Mouse (Mus musculus) limb, embryonic 15.5 days (tissue): ENCODE measurements at regions not wholly inside any gene's neighbourhood (a gene's known extent, or its start where the extent isn't known, plus 50 kb on each side); places are given as distances from the start of the nearest gene placed in this dataset.

Experiments
- ATAC-seq: fragments of 200-750 bp; cut with Nextera tagmentation; 2 replicates; pipeline ENCODE4 v1.8.0; 2017; ENCODE audit warnings: low read depth, moderate TSS enrichment; ENCODE audit not compliant: insufficient number of reproducible peaks, low FRiP score, low TSS enrichment
- H3K27ac ChIP-seq: fragments of 300-500 bp; sonication (generic); 2 replicates; pipeline ENCODE4 v1.5.1; 2015; ENCODE audit warnings: moderate library complexity, mild to moderate bottlenecking, inconsistent platforms
- H3K27me3 ChIP-seq: fragments of 300-500 bp; sonication (generic); 2 replicates; pipeline ENCODE4 v1.6.1; 2015; ENCODE audit warnings: inconsistent platforms
- H3K36me3 ChIP-seq: fragments of 300-500 bp; sonication (generic); 2 replicates; pipeline ENCODE4 v1.6.1; 2015; ENCODE audit warnings: inconsistent platforms
- H3K4me1 ChIP-seq: fragments of 300-500 bp; sonication (generic); 2 replicates; pipeline ENCODE4 v1.6.1; 2015; ENCODE audit warnings: inconsistent platforms
- H3K4me2 ChIP-seq: fragments of 300-500 bp; sonication (generic); 2 replicates; pipeline ENCODE4 v1.6.1; 2015; ENCODE audit warnings: mild to moderate bottlenecking, inconsistent platforms
- H3K4me3 ChIP-seq: fragments of 300-500 bp; sonication (generic); 2 replicates; pipeline ENCODE4 v1.5.1; 2015; ENCODE audit warnings: mild to moderate bottlenecking, inconsistent platforms
- H3K9ac ChIP-seq: fragments of 300-500 bp; sonication (generic); 2 replicates; pipeline ENCODE4 v1.6.1; 2015; ENCODE audit warnings: inconsistent platforms
- H3K9me3 ChIP-seq: fragments of 300-500 bp; sonication (generic); 2 replicates; pipeline ENCODE4 v1.6.1; 2016; ENCODE audit warnings: inconsistent platforms
- WGBS: fragments of 180-500 bp; shearing (Covaris S2); methylation state at CpG from one replicate; pipeline ENCODE4 v1.1.7; 2015; 5-methylcytosine and 5-hydroxymethylcytosine counted together

DNA sequence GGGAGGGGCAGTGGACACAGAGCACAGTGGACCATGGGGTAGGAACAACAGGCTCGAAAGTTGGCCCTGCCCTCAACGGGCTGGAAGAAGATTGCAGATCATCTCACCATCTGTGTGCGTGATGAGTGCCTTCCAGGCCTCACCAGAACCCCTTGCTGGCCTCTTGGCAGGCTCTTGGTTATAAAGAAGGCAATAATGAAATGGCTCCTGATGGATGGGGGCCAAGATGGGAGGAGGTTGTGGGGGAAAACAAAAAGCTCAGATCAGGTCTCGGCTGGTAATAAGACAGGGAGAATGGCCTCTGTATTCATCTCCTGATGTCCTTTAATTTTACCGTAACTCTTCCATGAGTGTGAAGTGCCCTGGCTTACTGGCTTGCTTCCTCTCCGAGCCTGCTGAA is 189.1 kb downstream of the Dyrk2 start:
- peaks cover 8% of the 10 kb centered on the region; the same call in 1 of the 2 replicates for H3K4me1 ChIP-seq
- no peak overlapping the region for H3K4me3 ChIP-seq
- ATAC-seq, result no peak
- WGBS, result 62% methylated on average over 6 of the region's 6 CpGs
- no peaks in the 10 kb centered on the region for H3K9me3 ChIP-seq
- H3K27ac ChIP-seq, result no peak overlapping the region
- no peaks in the 10 kb centered on the region for H3K27me3 ChIP-seq
- no peak overlapping the region for H3K4me2 ChIP-seq
- no peaks in the 10 kb centered on the region for H3K36me3 ChIP-seq
- H3K9ac ChIP-seq, result no peak overlapping the region

DNA sequence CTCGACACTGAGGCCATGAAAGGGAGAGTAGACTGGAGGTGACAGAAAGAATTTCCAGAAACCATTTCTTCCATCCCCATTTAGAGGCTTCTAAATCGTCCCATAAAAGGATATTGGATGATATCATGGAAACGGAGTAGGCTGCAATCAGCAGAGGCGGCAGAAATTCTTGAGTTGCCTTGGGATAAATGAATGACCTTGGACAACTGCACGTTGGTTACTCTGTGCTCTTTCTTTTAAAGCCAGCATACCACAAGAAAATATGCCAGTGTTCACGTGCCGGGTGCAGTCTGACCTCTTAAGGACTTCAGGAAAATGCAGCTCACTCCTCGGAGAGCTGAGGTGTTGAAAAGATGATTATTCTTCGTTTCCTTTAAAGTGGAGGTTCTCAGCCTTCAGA is 186.7 kb downstream of the Dyrk2 start:
- Histone ChIP-seq H3K36me3 (no peaks in the 10 kb centered on the region), H3K4me2 (no peak overlapping the region), H3K4me3 (no peak overlapping the region), H3K27ac (no peak overlapping the region), H3K27me3 (no peaks in the 10 kb centered on the region), H3K9me3 (no peaks in the 10 kb centered on the region), H3K4me1 (no peaks in the 10 kb centered on the region), H3K9ac (no peak overlapping the region)
- ATAC-seq, result no peak
- WGBS, result 69% methylated on average over 9 of the region's 9 CpGs

DNA sequence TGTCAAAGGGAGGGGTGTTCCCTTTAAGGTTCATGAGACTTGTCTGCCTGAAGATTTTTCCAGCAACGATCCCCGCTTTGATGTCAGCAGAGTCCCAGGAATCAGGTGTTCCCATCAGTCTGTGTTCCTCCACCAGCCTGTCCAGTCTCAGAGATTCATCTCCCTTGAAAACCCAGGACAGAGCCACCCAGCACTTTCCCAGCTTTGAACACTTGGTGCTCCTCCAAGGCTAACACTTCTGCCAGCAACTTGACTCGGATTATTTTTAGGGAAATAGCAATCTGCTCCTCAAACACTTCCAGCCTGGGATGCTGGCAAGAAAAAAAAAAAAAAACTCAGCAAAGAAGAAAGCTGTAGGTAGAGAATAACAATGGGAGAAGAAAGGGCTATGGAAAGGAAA is 170.7 kb downstream of the Dyrk2 start:
- WGBS, result 62% methylated on average over 3 of the region's 3 CpGs
- Histone ChIP-seq H3K36me3 (no peaks in the 10 kb centered on the region), H3K9ac (no peak overlapping the region), H3K27ac (no peak overlapping the region), H3K9me3 (no peaks in the 10 kb centered on the region), H3K4me1 (no peaks in the 10 kb centered on the region), H3K27me3 (no peaks in the 10 kb centered on the region), H3K4me3 (no peak overlapping the region), H3K4me2 (no peak overlapping the region)
- no peak for ATAC-seq

DNA sequence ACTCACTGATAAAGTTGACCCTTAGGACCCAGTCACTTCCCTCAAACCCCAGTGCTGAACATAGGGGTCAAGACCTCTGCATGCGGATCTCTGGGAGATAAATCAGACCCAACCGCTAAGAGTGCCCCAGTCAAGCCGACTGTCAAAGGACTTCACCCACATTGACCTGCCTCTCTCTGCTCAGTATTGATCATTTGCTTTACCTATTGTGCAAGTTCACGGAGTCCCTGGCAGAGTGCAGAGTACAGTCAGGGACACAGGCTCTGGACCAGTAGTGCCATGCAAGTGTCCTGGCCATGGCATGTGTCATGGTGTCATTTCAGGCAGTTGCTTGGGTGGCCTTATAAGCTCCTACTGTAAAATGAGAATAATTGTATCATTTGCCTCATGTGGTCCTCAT is 169.9 kb downstream of the Dyrk2 start:
- no peak overlapping the region for H3K27ac ChIP-seq
- H3K36me3 ChIP-seq, result no peaks in the 10 kb centered on the region
- no peak for ATAC-seq
- H3K4me1 ChIP-seq, result no peaks in the 10 kb centered on the region
- H3K9me3 ChIP-seq, result no peaks in the 10 kb centered on the region
- no peaks in the 10 kb centered on the region for H3K27me3 ChIP-seq
- H3K4me3 ChIP-seq, result no peak overlapping the region
- H3K4me2 ChIP-seq, result no peak overlapping the region
- 94% methylated on average over 4 of the region's 4 CpGs for WGBS
- H3K9ac ChIP-seq, result no peak overlapping the region

DNA sequence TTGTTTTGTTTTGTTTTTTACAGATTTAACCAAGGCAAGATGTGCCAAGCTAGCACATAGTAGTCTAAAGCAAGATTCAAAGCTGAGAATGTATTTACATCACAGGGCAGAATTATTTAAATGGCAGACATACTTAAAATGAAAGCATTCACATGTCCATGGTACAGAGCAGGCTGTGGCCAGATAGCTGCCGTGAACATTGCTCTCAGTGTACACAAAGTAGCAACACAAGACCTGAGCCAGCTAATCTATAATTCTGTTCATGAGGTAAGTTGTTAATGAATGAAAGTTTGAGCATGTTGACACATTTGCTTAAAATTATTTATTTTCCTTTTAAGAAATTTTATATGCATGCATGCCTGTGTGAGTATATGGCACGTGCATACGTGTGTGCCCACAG is 164.0 kb downstream of the Dyrk2 start:
- ATAC-seq, result no peak

DNA sequence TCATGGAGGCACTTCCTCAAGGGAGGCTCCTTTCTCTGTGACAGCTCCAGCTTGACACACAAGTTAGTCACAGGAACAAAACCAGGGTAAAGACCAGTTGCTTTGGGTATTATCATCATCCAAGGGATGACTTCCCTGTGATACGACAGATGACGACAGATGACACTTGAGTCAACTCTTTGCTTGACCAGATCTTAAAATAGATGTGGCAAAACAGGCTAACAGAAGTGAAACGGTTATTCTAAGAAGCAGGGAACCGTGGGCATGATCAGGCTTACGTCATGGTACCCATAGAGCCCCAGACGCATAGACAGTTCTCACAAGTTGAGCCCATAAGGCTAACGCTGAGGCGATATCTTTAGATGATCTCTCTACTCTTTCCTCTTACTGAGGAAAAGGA is 160.3 kb downstream of the Dyrk2 start:
- no peak overlapping the region for H3K27ac ChIP-seq
- no peak overlapping the region for H3K4me3 ChIP-seq
- 95% methylated on average over 8 of the region's 8 CpGs for WGBS
- no peaks in the 10 kb centered on the region for H3K27me3 ChIP-seq
- H3K9me3 ChIP-seq, result no peaks in the 10 kb centered on the region
- H3K4me2 ChIP-seq, result no peak overlapping the region
- H3K9ac ChIP-seq, result no peak overlapping the region
- ATAC-seq, result no peak
- H3K4me1 ChIP-seq, result peaks cover 11% of the 10 kb centered on the region
- H3K36me3 ChIP-seq, result no peaks in the 10 kb centered on the region

More for the DNA sequence above, 164.0 kb downstream of the Dyrk2 start:
- no peak overlapping the region for H3K4me3 ChIP-seq
- WGBS, result 82% methylated on average over 3 of the region's 3 CpGs
- H3K9ac ChIP-seq, result no peak overlapping the region
- H3K36me3 ChIP-seq, result no peaks in the 10 kb centered on the region
- H3K27me3 ChIP-seq, result no peaks in the 10 kb centered on the region
- H3K9me3 ChIP-seq, result no peaks in the 10 kb centered on the region
- no peak overlapping the region for H3K4me2 ChIP-seq
- H3K4me1 ChIP-seq, result peaks cover under 1% of the 10 kb centered on the region
- no peak overlapping the region for H3K27ac ChIP-seq

DNA sequence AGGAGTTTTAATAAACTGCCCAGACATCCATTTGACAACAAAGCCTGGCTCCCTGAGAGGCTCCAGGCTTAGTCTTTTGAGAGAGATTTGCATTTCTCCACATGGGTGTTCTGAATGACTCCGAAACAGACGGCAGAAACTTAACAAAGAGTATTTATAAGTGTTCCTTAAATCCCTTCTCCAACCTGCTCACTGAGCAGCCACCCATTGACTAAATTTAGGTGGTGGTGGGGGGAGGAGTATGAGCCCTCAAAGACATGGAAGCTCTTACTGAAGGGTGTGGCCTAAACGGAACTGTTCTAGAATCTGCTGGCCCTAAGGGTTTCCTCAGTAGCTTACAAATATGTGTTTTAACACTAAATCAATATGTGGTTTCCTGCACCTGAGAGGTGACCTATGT is 158.5 kb downstream of the Dyrk2 start:
- WGBS, result 63% methylated on average over 3 of the region's 3 CpGs
- Histone ChIP-seq H3K27me3 (no peaks in the 10 kb centered on the region), H3K4me2 (no peak overlapping the region), H3K4me3 (no peak overlapping the region), H3K9me3 (no peaks in the 10 kb centered on the region), H3K4me1 (peaks cover 11% of the 10 kb centered on the region), H3K9ac (no peak overlapping the region), H3K27ac (0 out of 2 replicates have a peak overlapping the region, but pooled peaks have one; percentile 40), H3K36me3 (no peaks in the 10 kb centered on the region)
- ATAC-seq, result no peak

DNA sequence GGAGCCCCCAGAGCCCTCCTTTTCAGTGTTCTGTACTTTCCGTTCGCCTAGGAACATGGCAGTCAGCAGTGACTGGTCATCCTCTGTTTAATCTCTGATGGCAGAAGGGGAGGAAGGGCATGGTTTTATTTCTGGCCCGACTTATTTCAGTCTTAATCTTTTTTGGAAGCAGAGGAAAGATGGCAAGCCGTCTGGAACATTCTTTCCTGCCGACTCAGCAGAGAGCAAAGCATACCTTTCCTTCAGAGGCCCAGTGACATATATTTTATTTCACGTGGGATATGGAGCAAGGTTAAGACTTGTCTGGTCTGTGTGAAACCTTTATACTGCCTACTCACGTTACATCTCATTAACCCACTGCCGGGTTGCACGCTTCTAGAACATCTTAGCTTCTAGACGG is 158.1 kb downstream of the Dyrk2 start:
- Histone ChIP-seq H3K27ac (0 out of 2 replicates have a peak overlapping the region, but pooled peaks have one; percentile 40), H3K9me3 (no peaks in the 10 kb centered on the region), H3K36me3 (no peaks in the 10 kb centered on the region), H3K4me3 (no peak overlapping the region), H3K9ac (no peak overlapping the region), H3K4me1 (peaks cover 11% of the 10 kb centered on the region), H3K4me2 (no peak overlapping the region), H3K27me3 (no peaks in the 10 kb centered on the region)
- no peak for ATAC-seq
- 41% methylated on average over 10 of the region's 10 CpGs for WGBS

DNA sequence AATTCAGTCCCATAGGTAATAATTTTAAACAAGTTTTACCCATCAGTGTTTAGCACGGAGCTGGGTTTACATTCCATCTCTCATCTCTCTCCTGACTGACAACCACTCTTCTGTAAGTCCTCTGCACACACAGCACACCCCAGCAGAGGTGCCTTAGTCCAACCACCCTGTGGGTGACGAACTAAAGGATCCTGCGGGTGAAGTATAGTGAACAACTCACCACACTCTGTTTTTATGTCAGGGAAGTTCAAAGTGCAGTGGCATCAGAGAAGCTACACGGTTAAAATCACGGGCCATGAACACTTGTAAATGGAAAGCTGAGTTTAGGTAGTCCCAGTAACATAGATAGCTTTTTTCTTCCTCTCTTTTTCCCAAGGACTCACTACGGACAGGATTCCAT is 157.1 kb downstream of the Dyrk2 start:
- Histone ChIP-seq H3K27ac (no peak overlapping the region), H3K4me2 (no peak overlapping the region), H3K9ac (no peak overlapping the region), H3K4me3 (no peak overlapping the region), H3K27me3 (no peaks in the 10 kb centered on the region), H3K36me3 (no peaks in the 10 kb centered on the region), H3K4me1 (peaks cover 11% of the 10 kb centered on the region), H3K9me3 (no peaks in the 10 kb centered on the region)
- no peak for ATAC-seq
- 83% methylated on average over 6 of the region's 6 CpGs for WGBS

DNA sequence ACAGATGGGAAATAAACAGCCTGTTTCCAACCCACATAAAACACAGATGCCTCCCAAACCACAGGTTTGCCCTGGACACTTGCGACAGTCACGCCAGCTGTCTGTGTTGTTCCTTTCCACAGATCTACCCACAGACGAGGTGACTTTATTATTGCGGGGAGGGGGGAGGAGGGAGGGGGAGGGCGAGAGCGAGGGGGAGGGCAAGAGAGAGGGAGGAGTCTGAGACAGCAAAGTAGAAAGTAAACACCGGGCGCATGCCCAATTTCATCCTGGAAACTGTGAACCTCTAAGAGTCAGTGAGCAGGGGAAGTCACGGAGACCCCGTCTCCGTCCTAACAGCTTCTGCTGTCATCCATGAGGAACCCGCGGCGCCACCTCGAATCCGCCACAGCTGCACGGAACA is 155.8 kb downstream of the Dyrk2 start:
- WGBS, result 80% methylated on average over 16 of the region's 17 CpGs
- no peak overlapping the region for H3K27ac ChIP-seq
- H3K4me3 ChIP-seq, result no peak overlapping the region
- H3K4me2 ChIP-seq, result no peak overlapping the region
- no peaks in the 10 kb centered on the region for H3K27me3 ChIP-seq
- no peak for ATAC-seq
- peaks cover 11% of the 10 kb centered on the region for H3K4me1 ChIP-seq
- H3K9ac ChIP-seq, result no peak overlapping the region
- no peaks in the 10 kb centered on the region for H3K36me3 ChIP-seq
- H3K9me3 ChIP-seq, result no peaks in the 10 kb centered on the region

DNA sequence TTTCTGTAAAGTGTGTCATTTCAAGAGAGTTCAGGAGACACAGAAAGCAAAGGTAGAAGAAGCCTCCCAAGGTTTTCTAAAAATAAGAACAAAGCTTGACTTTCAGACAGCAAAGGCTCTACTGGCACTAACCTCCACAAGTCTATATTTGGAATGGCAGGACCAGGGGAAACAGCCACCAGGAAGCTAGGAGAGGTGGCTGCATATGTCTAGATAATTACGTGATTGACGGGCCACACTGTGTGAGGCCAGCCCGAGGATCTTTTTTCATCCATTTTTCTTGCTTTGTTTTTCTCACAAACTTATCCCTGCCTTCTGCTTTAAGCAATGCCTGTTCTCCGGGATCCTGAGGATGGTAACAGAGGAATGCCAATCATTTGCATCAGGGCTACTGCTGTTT is 155.4 kb downstream of the Dyrk2 start:
- WGBS, result 86% methylated on average over 4 of the region's 4 CpGs
- Histone ChIP-seq H3K9ac (no peak overlapping the region), H3K4me2 (no peak overlapping the region), H3K9me3 (no peaks in the 10 kb centered on the region), H3K4me3 (no peak overlapping the region), H3K27me3 (no peaks in the 10 kb centered on the region), H3K4me1 (peaks cover 11% of the 10 kb centered on the region), H3K27ac (no peak overlapping the region), H3K36me3 (no peaks in the 10 kb centered on the region)
- no peak for ATAC-seq

DNA sequence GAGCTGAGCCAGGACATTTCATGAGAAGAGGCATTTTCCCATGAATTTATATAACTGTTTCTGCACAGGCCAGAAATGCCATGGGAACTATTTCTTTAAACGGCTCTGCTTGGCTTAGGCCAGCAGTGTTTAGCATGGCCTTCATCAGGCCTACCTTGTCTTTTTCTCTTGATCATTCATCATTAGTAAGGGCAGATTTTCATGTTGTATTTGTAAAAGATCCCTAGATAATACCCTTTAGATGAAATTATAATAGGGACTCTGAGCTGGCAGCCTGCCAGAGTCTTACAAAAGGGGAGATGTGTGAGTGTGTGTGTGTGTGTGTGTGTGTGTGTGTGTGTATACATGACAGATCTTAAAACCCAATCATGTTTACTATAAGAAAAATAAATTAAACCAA is 149.4 kb downstream of the Dyrk2 start:
- H3K27ac ChIP-seq, result peak overlapping the region; percentile 38; the same call in 1 of the 2 replicates
- peaks cover 17% of the 10 kb centered on the region for H3K4me1 ChIP-seq
- WGBS, result 22% methylated on average over 1 of the region's 1 CpGs
- no peak overlapping the region for H3K4me2 ChIP-seq
- H3K4me3 ChIP-seq, result no peak overlapping the region
- ATAC-seq, result no peak
- no peaks in the 10 kb centered on the region for H3K9me3 ChIP-seq
- no peaks in the 10 kb centered on the region for H3K27me3 ChIP-seq
- no peaks in the 10 kb centered on the region for H3K36me3 ChIP-seq
- no peak overlapping the region for H3K9ac ChIP-seq

DNA sequence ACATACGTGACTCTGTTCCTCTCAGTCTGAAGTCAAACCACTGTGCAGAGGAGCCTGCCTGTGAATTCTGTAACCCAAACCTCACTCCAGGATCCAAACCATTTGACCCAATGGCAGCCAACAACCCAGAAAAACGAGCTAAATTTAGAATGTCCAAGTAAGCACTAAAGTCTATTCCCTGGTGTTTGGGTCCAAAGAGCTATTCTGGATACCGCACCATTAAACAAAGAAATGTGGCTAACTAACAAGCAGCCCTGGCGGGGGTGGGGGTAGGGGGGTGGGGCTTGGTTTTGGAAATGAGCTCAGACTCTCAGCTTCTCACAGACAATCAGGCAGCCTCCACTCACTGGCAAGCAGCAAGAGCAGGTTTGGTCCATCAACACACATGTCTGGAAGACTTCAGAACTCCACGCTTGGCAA is 147.9 kb downstream of the Dyrk2 start:
- Histone ChIP-seq H3K36me3 (no peaks in the 10 kb centered on the region), H3K27me3 (no peaks in the 10 kb centered on the region), H3K4me1 (peaks cover 17% of the 10 kb centered on the region), H3K4me3 (no peak overlapping the region), H3K9me3 (no peaks in the 10 kb centered on the region), H3K4me2 (no peak overlapping the region), H3K9ac (no peak overlapping the region), H3K27ac (peak overlapping the region; percentile 62; the same call in 1 of the 2 replicates)
- 25% methylated on average over 5 of the region's 5 CpGs for WGBS
- peak; percentile 74 for ATAC-seq
